Comparison of ENCODE assay signal across 11 mouse cellular contexts in the genomic region with DNA sequence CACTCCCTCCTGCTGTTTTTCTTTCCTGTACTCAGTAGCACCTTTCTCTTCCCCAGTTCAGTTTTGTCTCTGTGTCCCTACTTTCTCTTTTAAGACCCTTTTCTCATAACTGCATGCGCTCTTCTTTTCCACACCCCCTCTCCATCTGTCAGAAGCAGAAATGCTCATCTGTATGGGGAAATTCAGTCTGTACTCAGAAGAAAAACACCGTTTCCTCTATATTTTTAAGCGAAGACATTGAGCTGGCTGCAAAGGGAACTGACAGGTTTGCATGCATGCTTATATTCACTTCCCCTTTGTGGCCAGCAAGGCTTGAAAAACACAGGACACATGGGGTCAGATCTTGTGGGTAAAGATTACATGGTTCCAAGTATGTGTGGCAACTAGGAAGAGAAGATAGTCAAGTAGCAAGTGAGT. TPM values are rescaled to one million over a fixed set of nuclear protein-coding genes. Genes with fewer than 3 reads are reported as not detected.
DNase-seq lines count a peak whose midpoint lies in the region; ATAC-seq and TF ChIP-seq lines count a peak whose summit lies in the region.
"Had no signal": no experiment of that assay in that cellular context is flagged by ENCODE, and none has a peak within 500 bp of the region (broad histone marks: within the 10 kb centered on the region; RNA-seq: fewer than 3 reads in every experiment).

No protein-coding gene starts in this region.

- peak; percentile 82 for TF ChIP-seq EP300 in CH12.LX (IDR thresholded peaks at IDR 0.05; ENCODE audit: low read length)

- 0 out of 2 replicates have a peak, but pooled peaks have one; percentile 3 for TF ChIP-seq POLR2A in CH12.LX (IDR thresholded peaks at IDR 0.05; ENCODE audit: low read depth, low read length)

- peak overlapping the region; percentile 97 for H3K27ac ChIP-seq in CH12.LX (ENCODE audit: insufficient read depth, low read depth)
- no peak overlapping the region for H3K27ac ChIP-seq in hindbrain, embryonic 14.5 days
- H3K27ac ChIP-seq: midbrain, embryonic 15.5 days had no signal

- H3K4me3 ChIP-seq in CH12.LX (replicated peaks in 1 of 3; ENCODE audit: low read depth in 2 of 3, low read length in 2 of 3, poor library complexity in 1 of 3) = no peak overlapping the region
- no peak overlapping the region for H3K4me3 ChIP-seq in hindbrain, embryonic 14.5 days (replicated peaks; ENCODE audit: low read length)
- H3K4me3 ChIP-seq: midbrain, embryonic 15.5 days had no signal

- ATAC-seq in erythroblast, adult 5-6 weeks (replicated peaks; ENCODE audit: low FRiP score, poor library complexity, severe bottlenecking) = 0 out of 2 replicates have a peak, but pooled peaks have one; percentile 42
- peak; percentile 23 for ATAC-seq in megakaryocyte-erythroid progenitor cell, adult 5-6 weeks (replicated peaks; ENCODE audit: low FRiP score, low TSS enrichment, poor library complexity, severe bottlenecking)
- ATAC-seq in hindbrain, embryonic 14.5 days (ENCODE audit: low FRiP score) = no peak
- ATAC-seq: midbrain, embryonic 15.5 days had no signal

- no peaks in the 10 kb centered on the region for H3K9me3 ChIP-seq in CH12.LX (replicated peaks; ENCODE audit: low read length)
- no peaks in the 10 kb centered on the region for H3K9me3 ChIP-seq in hindbrain, embryonic 14.5 days (ENCODE audit: control insufficient read depth, low read length)
- H3K9me3 ChIP-seq: midbrain, embryonic 15.5 days had no signal

- TF ChIP-seq CTCF in CH12.LX (conservative IDR thresholded peaks at IDR 0.05 in 1 of 2, IDR thresholded peaks at IDR 0.05 in 1 of 2; ENCODE audit: low read depth in 2 of 2, low read length in 2 of 2) = no peak

- no peaks in the 10 kb centered on the region for H3K27me3 ChIP-seq in CH12.LX (replicated peaks)
- 0 out of 2 replicates have a peak, but pooled peaks cover 2% of the 10 kb centered on the region for H3K27me3 ChIP-seq in hindbrain, embryonic 14.5 days (ENCODE audit: control insufficient read depth, insufficient read depth, low read length)
- H3K27me3 ChIP-seq: midbrain, embryonic 15.5 days had no signal

- in situ Hi-C loops in CH12.LX (cut with MboI; ENCODE audit: low pct_ligation_motif_present, low pct_unique_long_range_greater_than_20kb, low sequenced_read_pairs) = loop anchor here (10.0 to 25.0 kb wide), 2 partner anchors 190 to 418 kb away; partner anchors contain the start of gene Nyx

- H3K36me3 ChIP-seq in CH12.LX (replicated peaks in 1 of 2; ENCODE audit: control insufficient read depth in 1 of 2, insufficient read depth in 1 of 2, low read length in 1 of 2) = no peaks in the 10 kb centered on the region
- H3K36me3 ChIP-seq in hindbrain, embryonic 14.5 days (replicated peaks; ENCODE audit: control insufficient read depth, insufficient read depth) = no peaks in the 10 kb centered on the region
- H3K36me3 ChIP-seq: midbrain, embryonic 15.5 days had no signal

- DNase-seq in layer of hippocampus, adult 9-11 months = peak; percentile 51
- DNase-seq in layer of hippocampus, postnatal 10 days (ENCODE audit: low spot score in 2 of 2) = no peak
- DNase-seq in CH12.LX (ENCODE audit: extremely low read depth) = peak; percentile 83
- no peak for DNase-seq in yolk sac, embryonic 10.5 days (ENCODE audit: low spot score)
- DNase-seq in gastrocnemius, postnatal 4 days (ENCODE audit: low spot score in 2 of 2) = no peak
- no peak for DNase-seq in hindbrain, embryonic 14.5 days (ENCODE audit: low spot score)
- DNase-seq: gastrocnemius, postnatal 14 days; kidney, postnatal 36 days had no signal

- peaks cover 12 to 43% of the 10 kb centered on the region in 2 experiments; a peak in 3 of 4 replicates for H3K4me1 ChIP-seq in CH12.LX (ENCODE audit: control insufficient read depth in 1 of 2, insufficient read depth in 2 of 2)
- H3K4me1 ChIP-seq in hindbrain, embryonic 14.5 days (replicated peaks; ENCODE audit: control insufficient read depth, insufficient read depth, low read length) = no peaks in the 10 kb centered on the region
- H3K4me1 ChIP-seq: midbrain, embryonic 15.5 days had no signal

- H3K9ac ChIP-seq in CH12.LX (ENCODE audit: insufficient read depth, low read depth) = peak overlapping the region; percentile 66; the same call in 1 of the 2 replicates
- no peak overlapping the region for H3K9ac ChIP-seq in hindbrain, embryonic 14.5 days
- H3K9ac ChIP-seq: midbrain, embryonic 15.5 days had no signal

- dilution Hi-C loops in CH12.LX (cut with MboI; ENCODE audit: extremely low pct_ligation_motif_present, extremely low pct_unique_long_range_greater_than_20kb, low sequenced_read_pairs) = no loop called here

- 85% methylated on average over 3 of the region's 3 CpGs for WGBS in hindbrain, embryonic 14.5 days

- H3K79me2 ChIP-seq in CH12.LX (replicated peaks; ENCODE audit: control insufficient read depth, extremely low read depth, insufficient read depth, poor library complexity, severe bottlenecking) = no peaks in the 10 kb centered on the region

- no peak; the same call in none of the 2 replicates for TF ChIP-seq RAD21 in CH12.LX (IDR thresholded peaks at IDR 0.05; ENCODE audit: low read depth, low read length)

- peak overlapping the region; percentile 71 for H3K4me2 ChIP-seq in CH12.LX (ENCODE audit: insufficient read depth, low read depth, poor library complexity, severe bottlenecking)
- no peak overlapping the region for H3K4me2 ChIP-seq in hindbrain, embryonic 14.5 days (replicated peaks)
- H3K4me2 ChIP-seq: midbrain, embryonic 15.5 days had no signal

TF ChIP-seq in CH12.LX, 34 proteins besides CTCF, POLR2A, EP300 and RAD21:
- TF ChIP-seq KAT2A (IDR thresholded peaks at IDR 0.05; ENCODE audit: insufficient replicate concordance, low read length) (no peak), NELFE (IDR thresholded peaks at IDR 0.05; ENCODE audit: low read depth, low read length) (no peak), ETS1 (conservative IDR thresholded peaks at IDR 0.05; ENCODE audit: low read depth, low read length) (peak; percentile 81), USF1 (IDR thresholded peaks at IDR 0.05; ENCODE audit: low read depth, low read length) (no peak), MAX (IDR thresholded peaks at IDR 0.05; ENCODE audit: low read length) (peak; percentile 76; the same call in 1 of the 2 replicates), POLR2AphosphoS2 (IDR thresholded peaks at IDR 0.05; ENCODE audit: low read depth, low read length) (no peak), HCFC1 (IDR thresholded peaks at IDR 0.05; ENCODE audit: low read depth, low read length) (no peak), CHD2 (IDR thresholded peaks at IDR 0.05; ENCODE audit: low read length) (peak; percentile 62; the same call in 1 of the 2 replicates), MAFK (IDR thresholded peaks at IDR 0.05; ENCODE audit: insufficient replicate concordance, low read length) (0 out of 2 replicates have a peak, but pooled peaks have one; percentile 43), ZKSCAN1 (IDR thresholded peaks at IDR 0.05; ENCODE audit: borderline replicate concordance, low read depth, low read length) (no peak), TBP (conservative IDR thresholded peaks at IDR 0.05; ENCODE audit: low read depth, low read length) (0 out of 2 replicates have a peak, but pooled peaks have one; percentile 30), MXI1 (IDR thresholded peaks at IDR 0.05; ENCODE audit: low read depth, low read length) (peak; percentile 71), MEF2A (IDR thresholded peaks at IDR 0.05; ENCODE audit: borderline replicate concordance, low read depth, low read length) (peak; percentile 60; the same call in 1 of the 2 replicates), CHD1 (IDR thresholded peaks at IDR 0.05; ENCODE audit: low read depth, low read length) (no peak), IRF4 (IDR thresholded peaks at IDR 0.05; ENCODE audit: low read depth, low read length) (peak; percentile 76), TCF12 (IDR thresholded peaks at IDR 0.05; ENCODE audit: low read depth, low read length) (no peak; the same call in 1 of the 2 replicates), MYC (IDR thresholded peaks at IDR 0.05; ENCODE audit: low read depth, low read length) (peak; percentile 79; the same call in 1 of the 2 replicates), MAZ (IDR thresholded peaks at IDR 0.05; ENCODE audit: low read depth, low read length) (no peak), SIN3A (IDR thresholded peaks at IDR 0.05; ENCODE audit: low read length) (peak; percentile 74), BHLHE40 (IDR thresholded peaks at IDR 0.05; ENCODE audit: low read depth, low read length) (peak; percentile 73), ZNF384 (IDR thresholded peaks at IDR 0.05; ENCODE audit: low read depth, low read length) (0 out of 2 replicates have a peak, but pooled peaks have one; percentile 15), SMC3 (IDR thresholded peaks at IDR 0.05; ENCODE audit: low read depth, low read length) (peak; percentile 21; the same call in 1 of the 2 replicates)

RNA-seq across cellular contexts. Expression of gene Gpr82, which starts 6.2 kb away (rescaled TPM):
- not detected for total RNA-seq in layer of hippocampus, postnatal 10 days (2021)
- total RNA-seq in CH12.LX (2012; rRNA removed) (0.04 TPM in 1 of 2 replicates, not detected in the other), CH12.LX (2014; rRNA removed) (0.30 and 0.58 TPM in 2 replicates)
- polyA plus RNA-seq in CH12.LX (2012; ENCODE audit: insufficient read length, low read depth) = 0.10 and 0.11 TPM in 2 replicates
- total RNA-seq in erythroblast, adult 5-6 weeks (2015; ENCODE audit: low replicate concordance) = 1.0 TPM in 1 of 2 replicates, not detected in the other
- not detected in 2 replicates for total RNA-seq in erythroblast, adult 5-6 weeks (2017; ENCODE audit: low replicate concordance)
- 0.92 TPM in 1 of 2 replicates, not detected in the other for total RNA-seq in megakaryocyte-erythroid progenitor cell, adult 5-6 weeks (2014; fragmentation: Nextera tagmentation)
- total RNA-seq in megakaryocyte-erythroid progenitor cell, adult 5-6 weeks (2017) = not detected in 2 replicates
- total RNA-seq in gastrocnemius, postnatal 4 days (2021) = not detected
- polyA plus RNA-seq in hindbrain, embryonic 14.5 days (2014; fragmentation: Nextera tagmentation; extraction: Ambion mirVana) = 0.21 and 0.79 TPM in 2 replicates
- total RNA-seq: gastrocnemius, postnatal 14 days had no signal

RNA-seq across cellular contexts. Expression of gene Gpr34, which starts 23.1 kb away (rescaled TPM):
- 10 to 100 TPM; 10.6 to 12.5 TPM for total RNA-seq in layer of hippocampus, postnatal 10 days (2021)
- total RNA-seq in CH12.LX (2012; rRNA removed) = 1.5 and 3.4 TPM in 2 replicates
- total RNA-seq in CH12.LX (2014; rRNA removed) = 15.7 and 17.2 TPM in 2 replicates
- polyA plus RNA-seq in CH12.LX (2012; ENCODE audit: insufficient read length, low read depth) = 4.1 and 4.9 TPM in 2 replicates
- 3.8 TPM in 1 of 2 replicates, not detected in the other for total RNA-seq in erythroblast, adult 5-6 weeks (2015; ENCODE audit: low replicate concordance)
- total RNA-seq in erythroblast, adult 5-6 weeks (2017; ENCODE audit: low replicate concordance) = 2.6 and 5.3 TPM in 2 replicates
- not detected in 2 replicates for total RNA-seq in megakaryocyte-erythroid progenitor cell, adult 5-6 weeks (2014; fragmentation: Nextera tagmentation)
- total RNA-seq in megakaryocyte-erythroid progenitor cell, adult 5-6 weeks (2017) = not detected in 2 replicates
- total RNA-seq in gastrocnemius, postnatal 4 days (2021) = 1 to 10 TPM; 2.9 to 4.4 TPM
- 2.9 and 3.1 TPM in 2 replicates for polyA plus RNA-seq in hindbrain, embryonic 14.5 days (2014; fragmentation: Nextera tagmentation; extraction: Ambion mirVana)

Comparison
In these comparisons a context has a peak if more than half of its experiments do, and no peak if none do; other contexts are left out.
1. DNase-seq: peak in layer of hippocampus, adult 9-11 months (single experiment) and CH12.LX (single experiment); none in layer of hippocampus, postnatal 10 days (0 of 2), yolk sac, embryonic 10.5 days (single experiment), gastrocnemius, postnatal 4 days (0 of 2) and hindbrain, embryonic 14.5 days (single experiment).